Mouse (Mus musculus) G1E-ER4 (cell line): ENCODE data around the gene Fads6. TPM values are rescaled to one million over a fixed set of nuclear protein-coding genes. Genes with fewer than 3 reads are reported as not detected.

Source experiments
- GATA1 ChIP-seq: IDR thresholded peaks from one replicate; pipeline ENCODE4 v1.8.0; 2012; ENCODE audit warnings: low read length, inconsistent platforms
- polyA plus RNA-seq: library from polyadenylated mRNA; stranded (reverse); fragments of >175 nt; gene quantifications from 2 replicates; pipeline ENCODE4 v1.2.3, GENCODE M21; 2012

Gene Fads6
- polyA plus RNA-seq, 1 experiment = not detected

DNA sequence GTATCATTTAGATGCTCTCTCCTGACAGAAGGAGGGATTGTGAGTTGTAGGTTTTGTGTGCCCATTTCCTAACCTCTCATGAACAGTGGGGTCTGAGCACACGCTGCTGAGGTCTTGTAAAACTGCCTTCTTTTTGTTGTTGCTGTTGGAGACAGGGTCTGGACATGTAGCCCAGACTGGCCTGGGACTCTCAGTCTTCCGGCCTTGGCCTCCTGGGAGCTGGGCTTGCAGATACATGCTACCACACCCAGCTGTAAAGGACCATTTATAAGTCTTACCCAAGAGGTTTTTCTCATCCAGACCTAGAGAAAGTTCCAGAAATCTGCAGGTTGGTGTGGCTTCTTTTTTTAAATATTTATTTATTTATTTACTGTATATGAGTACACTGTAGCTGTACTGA lies 9.2 kb downstream of the Fads6 start:
- no peak for TF ChIP-seq GATA1

- TF ChIP-seq GATA1 = no peak
Observed at GRCm38 (mm10) chr11:115287386-115287785, 10.1 kb downstream of the Fads6 start.

DNA sequence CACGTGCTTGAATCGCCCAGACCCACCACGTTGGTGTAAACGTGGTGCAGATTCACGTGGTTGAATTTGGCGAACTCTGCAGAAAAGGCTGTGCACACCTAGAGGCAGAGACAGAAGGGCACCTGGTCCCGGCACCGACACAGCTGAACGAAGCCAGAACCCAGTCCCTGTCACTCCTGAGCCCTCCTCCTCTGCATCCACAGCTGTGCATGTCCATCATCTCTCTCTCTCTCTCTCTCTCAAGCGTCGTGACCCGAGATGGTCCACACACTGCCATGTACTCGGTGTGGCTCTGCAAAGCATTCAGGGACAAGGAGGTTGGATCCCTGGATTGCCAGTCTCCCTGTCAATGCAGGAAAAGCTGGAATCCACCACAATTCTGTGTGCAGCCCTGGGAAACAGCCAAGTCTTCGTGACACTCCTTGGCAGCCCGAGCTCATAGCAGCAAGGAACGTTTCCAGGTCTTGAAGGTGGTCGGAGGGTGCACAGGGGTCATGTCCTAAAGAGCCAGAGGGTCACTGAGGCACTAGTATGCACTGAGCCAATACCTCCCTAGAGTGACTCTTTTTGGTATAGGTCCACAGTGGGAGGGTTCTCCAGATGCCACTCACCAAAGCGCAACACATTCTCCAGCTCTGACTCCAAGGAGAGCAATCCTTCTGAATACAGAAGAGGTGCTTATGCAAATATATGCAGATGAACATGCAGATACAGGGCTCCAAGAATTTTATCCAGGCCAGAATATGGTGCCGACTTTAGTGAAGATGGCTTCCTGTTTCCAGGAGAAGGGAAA lies 11.1 kb downstream of the Fads6 start:
- no peak for TF ChIP-seq GATA1

- TF ChIP-seq GATA1 = no peak
Observed at GRCm38 (mm10) chr11:115285282-115285681, 12.2 kb downstream of the Fads6 start.

GRCm38 (mm10) chr11:115283891-115284620 lies 13.4 kb downstream of the Fads6 start:
- no peak for TF ChIP-seq GATA1

DNA sequence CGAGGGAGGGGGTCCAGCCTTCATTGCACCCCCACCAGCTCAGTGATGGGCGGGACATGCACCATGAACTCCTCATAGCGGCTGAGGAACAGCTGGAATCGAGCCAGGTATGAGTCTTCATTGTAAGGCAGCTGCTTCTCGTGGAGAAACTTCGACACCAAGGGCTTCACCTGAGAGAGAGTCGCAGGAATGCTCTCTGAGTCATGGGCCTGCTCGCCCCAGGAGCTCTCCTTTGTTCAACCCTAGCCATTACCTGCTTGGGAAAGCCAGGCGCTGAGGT lies 14.0 kb downstream of the Fads6 start:
- TF ChIP-seq GATA1 = no peak

DNA sequence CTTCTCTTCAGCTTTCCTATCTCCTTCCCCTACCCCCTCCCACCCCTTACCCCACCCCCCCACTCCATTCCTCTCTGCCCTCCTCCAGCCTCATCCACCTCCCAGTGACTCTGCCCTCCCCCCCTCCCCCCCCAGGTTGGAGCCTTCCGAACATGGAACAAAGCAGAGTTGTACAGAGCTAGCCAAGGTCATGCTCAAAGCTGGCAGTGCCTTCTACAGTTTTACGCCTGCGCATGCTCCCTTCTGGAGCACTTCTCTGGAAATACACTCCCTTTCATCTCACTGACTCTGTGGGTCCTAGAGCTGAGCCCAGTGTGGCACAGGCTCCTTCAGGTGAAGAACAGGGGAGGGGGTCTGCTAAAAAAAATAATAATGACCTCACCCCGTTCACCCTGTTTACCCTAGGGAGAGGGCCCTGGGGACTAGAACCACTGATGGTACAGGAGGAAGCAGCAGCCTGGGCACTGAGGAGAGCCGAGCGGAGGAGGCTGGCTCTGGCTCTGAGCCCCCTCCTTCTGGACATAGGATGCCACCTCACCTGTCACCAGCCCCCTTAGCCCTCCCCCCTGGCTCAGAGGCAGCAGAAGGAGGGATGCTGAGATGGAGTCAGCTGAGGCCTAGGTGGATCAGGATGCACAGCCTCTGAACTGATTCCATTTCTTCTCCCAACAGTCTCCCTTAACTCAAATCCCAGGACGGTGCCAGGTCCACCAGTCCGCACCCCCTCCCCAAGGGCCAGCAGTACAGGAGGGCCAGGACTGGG lies 14.6 kb downstream of the Fads6 start:
- TF ChIP-seq GATA1 = no peak

DNA sequence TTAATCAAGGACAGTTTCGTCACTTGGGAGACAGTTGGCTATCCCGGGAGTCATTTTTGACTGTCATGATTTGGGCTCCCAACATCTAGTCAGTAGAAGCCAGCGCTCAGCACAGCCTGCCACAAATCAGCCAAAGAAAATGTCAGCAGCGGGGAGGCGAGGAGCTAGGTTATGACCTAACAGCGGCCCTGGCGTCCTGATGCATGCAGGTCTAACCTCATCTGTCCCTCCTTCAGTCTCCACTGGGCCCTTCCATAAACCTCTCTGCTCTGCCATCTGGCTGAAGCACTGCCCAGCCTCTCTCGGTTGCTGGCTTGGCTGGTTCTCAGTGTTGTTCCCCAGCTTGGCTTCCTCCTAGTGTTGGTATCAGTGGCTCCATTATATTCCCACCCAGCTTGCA lies 15.2 kb downstream of the Fads6 start:
- TF ChIP-seq GATA1 = no peak

GRCm38 (mm10) chr11:115279726-115280125 lies 17.7 kb downstream of the Fads6 start:
- TF ChIP-seq GATA1 = no peak

DNA sequence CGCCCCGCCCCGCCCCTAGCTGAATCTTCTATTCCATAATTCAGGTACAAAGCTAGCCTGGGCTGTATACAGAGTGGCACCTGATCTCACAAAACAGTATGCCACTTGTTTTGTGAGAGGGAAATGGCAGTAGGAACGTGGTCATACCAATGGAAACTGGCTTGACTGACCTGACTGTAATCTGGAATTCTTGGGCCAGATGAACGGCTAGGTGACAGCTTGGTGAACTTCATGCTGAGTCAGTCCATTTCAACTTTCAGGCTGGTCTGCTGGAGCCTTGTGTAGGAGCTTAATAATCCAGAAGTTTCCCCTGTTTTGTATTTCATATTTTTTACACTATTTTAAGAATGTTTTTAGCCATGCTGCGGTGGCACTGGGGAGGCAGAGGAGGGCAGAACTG lies 19.3 kb downstream of the Fads6 start:
- no peak for TF ChIP-seq GATA1

DNA sequence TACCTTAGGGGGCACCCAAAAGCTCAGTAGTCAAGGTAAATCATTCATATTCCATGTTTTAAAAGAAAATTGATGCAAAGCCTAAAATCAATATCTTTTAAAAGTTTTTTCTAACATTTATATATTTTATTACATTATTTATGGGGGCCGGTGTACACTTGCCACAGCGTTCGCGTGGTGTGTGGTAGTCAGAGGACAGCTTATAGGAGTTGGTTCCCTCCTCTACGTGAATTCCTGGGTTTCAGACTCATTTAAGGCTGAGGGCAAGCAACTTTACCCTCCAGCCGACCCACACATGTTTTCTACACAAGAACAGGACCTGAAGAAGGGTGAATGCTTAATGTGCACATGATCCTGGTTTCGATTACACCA lies 19.9 kb downstream of the Fads6 start:
- no peak for TF ChIP-seq GATA1

DNA sequence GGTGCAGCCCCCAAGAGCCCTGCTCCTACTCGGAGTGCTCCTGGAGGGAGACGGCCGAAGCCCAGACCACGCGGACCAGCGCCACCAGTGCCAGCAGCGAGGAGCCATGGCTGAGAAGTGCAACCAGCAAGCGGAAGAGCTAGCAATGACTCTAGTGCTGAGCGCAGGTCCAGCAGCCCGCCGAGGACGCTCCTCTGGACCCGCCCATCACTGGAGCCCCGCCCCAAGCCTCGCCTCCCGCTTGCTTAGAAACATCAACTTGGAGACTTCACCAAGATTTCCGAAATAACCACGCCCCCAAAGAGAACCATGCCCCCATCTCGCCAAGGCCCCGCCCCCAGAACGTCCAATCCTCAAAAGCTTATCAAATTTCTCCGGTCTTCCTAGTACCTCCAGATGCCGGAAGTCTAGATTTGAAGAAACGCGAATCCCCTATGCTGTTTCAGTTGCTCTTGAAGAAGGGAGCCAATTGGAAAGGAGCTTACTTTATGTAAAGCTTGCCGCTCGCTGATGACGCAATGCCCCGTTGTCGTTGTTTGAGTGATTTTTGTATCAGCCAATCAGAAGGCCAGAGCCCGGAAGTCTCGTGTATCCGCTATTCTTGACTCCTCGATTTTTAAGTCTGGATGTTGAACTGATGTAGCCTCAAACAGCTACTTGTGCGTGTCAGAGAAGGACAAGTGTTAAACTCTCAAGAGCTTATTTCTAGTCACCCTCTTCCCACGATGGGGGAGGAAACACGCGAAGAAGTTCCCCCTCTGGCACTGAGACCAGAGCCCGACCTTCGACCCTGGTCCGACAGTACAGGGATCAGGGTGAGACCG lies 20.5 kb downstream of the Fads6 start, which contains the start of gene Fdxr:
Gene Fdxr (minus strand): TSS at position 271 of the 824 bp plus-strand sequence.
- no peak for TF ChIP-seq GATA1

DNA sequence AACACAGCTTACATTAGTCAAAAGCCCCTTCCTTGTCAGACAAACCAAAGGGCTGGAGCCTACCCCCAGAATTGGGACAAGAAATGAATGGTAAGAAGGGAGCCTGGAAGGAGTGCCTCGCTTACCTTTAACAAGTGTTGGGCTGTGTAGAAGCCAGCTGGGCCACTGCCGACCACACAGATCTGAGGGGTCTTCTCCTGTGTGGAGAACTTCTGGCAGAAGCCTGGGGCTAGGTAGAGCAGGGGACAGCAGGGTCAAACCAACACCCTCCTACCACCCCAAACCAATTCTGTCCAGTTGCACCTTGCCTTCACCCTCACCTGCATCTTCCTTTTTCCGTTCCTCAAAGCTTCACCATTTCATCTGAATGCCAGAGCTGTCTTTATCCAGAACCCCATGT lies 21.5 kb downstream of the Fads6 start:
- no peak for TF ChIP-seq GATA1

DNA sequence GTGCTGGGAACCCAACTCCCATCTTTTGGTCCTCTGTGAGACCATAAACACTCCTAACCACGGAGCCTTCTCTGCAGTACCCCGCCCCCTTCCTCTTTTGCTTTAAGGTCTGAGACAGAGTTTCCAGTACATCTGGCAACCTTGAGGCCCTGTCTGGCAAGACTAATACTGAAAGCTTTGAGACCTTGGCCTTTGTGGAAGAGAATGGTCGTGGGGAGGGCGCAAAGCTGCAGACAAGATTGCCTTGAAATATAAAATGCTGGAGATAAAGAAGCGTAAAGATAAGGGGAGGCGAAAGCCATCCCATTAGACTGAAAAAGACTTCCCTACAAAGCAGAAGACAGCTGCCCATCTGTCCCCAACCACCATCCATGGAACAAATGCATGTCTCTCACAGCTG lies 22.0 kb downstream of the Fads6 start:
- no peak for TF ChIP-seq GATA1

DNA sequence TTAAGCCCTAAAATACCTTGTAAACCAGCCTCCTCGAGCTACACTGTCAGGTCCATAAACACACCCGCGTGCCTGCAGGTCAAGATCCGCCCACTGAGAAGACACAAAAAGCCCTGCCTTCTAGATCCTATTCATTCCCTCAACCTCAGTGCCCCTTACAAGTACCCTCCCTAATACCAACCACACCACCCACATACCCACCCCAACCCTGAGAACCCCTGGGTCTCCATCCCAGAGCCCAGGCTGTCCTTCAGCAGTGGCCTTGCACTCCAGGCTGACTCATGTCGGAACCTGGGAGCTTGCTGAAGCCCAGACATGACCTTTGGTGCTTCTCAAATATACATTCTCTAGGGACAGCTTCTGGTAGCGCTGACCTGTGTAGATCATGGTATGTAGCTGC lies 22.7 kb downstream of the Fads6 start:
- TF ChIP-seq GATA1 = no peak

GRCm38 (mm10) chr11:115274178-115274577 lies 23.3 kb downstream of the Fads6 start:
- no peak for TF ChIP-seq GATA1
